Mouse (Mus musculus): Measurements from ENCODE around the gene P4ha1. TPM values are rescaled to one million over a fixed set of nuclear protein-coding genes. Genes with fewer than 3 reads are reported as not detected.

P4ha1 gene
- polyA plus RNA-seq, 1 experiment from 2014 or later: 46.6 TPM

DNA sequence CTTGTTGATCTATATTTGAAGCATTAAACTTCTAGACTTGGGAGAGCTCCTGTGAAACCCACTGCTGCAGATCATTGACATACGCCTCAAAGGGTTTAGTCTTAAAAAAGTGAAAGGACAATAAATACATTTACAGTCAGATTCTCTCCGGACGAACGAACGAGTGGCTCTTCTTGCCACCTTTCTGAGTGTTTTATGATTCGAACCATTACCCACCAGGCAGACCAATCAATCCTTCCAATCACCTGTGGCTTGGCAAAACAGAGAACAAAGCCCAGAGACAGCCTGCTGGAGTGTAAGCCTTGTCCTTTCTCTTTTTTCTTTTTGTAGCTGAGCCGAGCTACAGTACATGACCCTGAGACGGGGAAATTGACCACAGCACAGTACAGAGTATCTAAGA is 31.9 kb downstream of the P4ha1 start:
- Histone ChIP-seq H3K4me1 (ENCODE audit: control insufficient read depth in 2 of 2, insufficient read depth in 2 of 2, low read length in 2 of 2) (no peaks in the 10 kb centered on the region), H3K36me3 (ENCODE audit: control insufficient read depth, insufficient read depth, low read length) (peaks cover 85% of the 10 kb centered on the region), H3K9me3 (ENCODE audit: control insufficient read depth, low read length) (0 out of 2 replicates have a peak, but pooled peaks cover 3% of the 10 kb centered on the region), H3K27ac (replicated peaks in 1 of 2; ENCODE audit: control insufficient read depth in 1 of 2, insufficient read depth in 1 of 2, low read depth in 2 of 2, low read length in 2 of 2) (no peak overlapping the region), H3K9ac (ENCODE audit: low read length) (no peak overlapping the region), H3K4me3 (ENCODE audit: control insufficient read depth in 1 of 2, insufficient read depth in 1 of 2, low read depth in 1 of 2, low read length in 2 of 2) (no peak overlapping the region), H3K4me2 (ENCODE audit: low read length) (no peak overlapping the region), H3K27me3 (ENCODE audit: control insufficient read depth, insufficient read depth, low read length) (no peaks in the 10 kb centered on the region)
- WGBS: 91% methylated on average over 8 of the region's 8 CpGs
- ATAC-seq (ENCODE audit: insufficient number of reproducible peaks, insufficient read depth, low FRiP score, low read depth): no peak

GRCm38 (mm10) chr10:59358744-59359143 is 35.6 kb downstream of the P4ha1 start:
- Histone ChIP-seq H3K9ac (ENCODE audit: low read length) (no peak overlapping the region), H3K4me2 (ENCODE audit: low read length) (no peak overlapping the region), H3K27ac (replicated peaks in 1 of 2; ENCODE audit: control insufficient read depth in 1 of 2, insufficient read depth in 1 of 2, low read depth in 2 of 2, low read length in 2 of 2) (no peak overlapping the region), H3K36me3 (ENCODE audit: control insufficient read depth, insufficient read depth, low read length) (peaks cover 84% of the 10 kb centered on the region), H3K27me3 (ENCODE audit: control insufficient read depth, insufficient read depth, low read length) (no peaks in the 10 kb centered on the region), H3K4me3 (ENCODE audit: control insufficient read depth in 1 of 2, insufficient read depth in 1 of 2, low read depth in 1 of 2, low read length in 2 of 2) (no peak overlapping the region), H3K9me3 (ENCODE audit: control insufficient read depth, low read length) (no peaks in the 10 kb centered on the region), H3K4me1 (ENCODE audit: control insufficient read depth in 2 of 2, insufficient read depth in 2 of 2, low read length in 2 of 2) (no peaks in the 10 kb centered on the region)
- no peak for ATAC-seq (ENCODE audit: insufficient number of reproducible peaks, insufficient read depth, low FRiP score, low read depth)
- 90% methylated on average over 4 of the region's 4 CpGs for WGBS

- Histone ChIP-seq H3K36me3 (ENCODE audit: control insufficient read depth, insufficient read depth, low read length) (peaks cover 94% of the 10 kb centered on the region), H3K4me2 (ENCODE audit: low read length) (no peak overlapping the region), H3K4me3 (ENCODE audit: control insufficient read depth in 1 of 2, insufficient read depth in 1 of 2, low read depth in 1 of 2, low read length in 2 of 2) (no peak overlapping the region), H3K27ac (replicated peaks in 1 of 2; ENCODE audit: control insufficient read depth in 1 of 2, insufficient read depth in 1 of 2, low read depth in 2 of 2, low read length in 2 of 2) (no peak overlapping the region), H3K9me3 (ENCODE audit: control insufficient read depth, low read length) (no peaks in the 10 kb centered on the region), H3K4me1 (ENCODE audit: control insufficient read depth in 2 of 2, insufficient read depth in 2 of 2, low read length in 2 of 2) (no peaks in the 10 kb centered on the region), H3K9ac (ENCODE audit: low read length) (no peak overlapping the region), H3K27me3 (ENCODE audit: control insufficient read depth, insufficient read depth, low read length) (no peaks in the 10 kb centered on the region)
- WGBS: 76% methylated on average over 2 of the region's 2 CpGs
- no peak for ATAC-seq (ENCODE audit: insufficient number of reproducible peaks, insufficient read depth, low FRiP score, low read depth)
Observed at GRCm38 (mm10) chr10:59363208-59363607, 40.1 kb downstream of the P4ha1 start.

DNA sequence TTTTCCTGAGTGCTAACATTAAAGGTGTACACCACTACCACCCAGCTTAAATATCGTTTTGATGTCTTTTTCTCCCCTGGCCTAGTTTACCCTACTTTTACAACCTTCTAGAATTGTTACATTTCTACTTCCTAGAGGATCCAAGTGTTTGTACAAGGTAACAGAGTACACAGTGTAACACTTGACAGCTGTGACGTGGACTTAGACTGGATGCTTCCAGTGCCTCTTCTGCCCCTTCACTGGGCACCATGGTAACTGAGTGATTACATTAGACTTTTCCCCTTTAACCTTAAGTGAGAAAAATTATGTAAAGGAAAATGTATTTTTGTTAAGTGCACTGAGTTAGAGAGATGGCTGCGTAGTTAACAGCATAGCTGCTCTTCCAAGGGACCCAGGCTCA is 41.5 kb downstream of the P4ha1 start:
- no peak overlapping the region for H3K4me2 ChIP-seq (ENCODE audit: low read length)
- no peaks in the 10 kb centered on the region for H3K4me1 ChIP-seq (ENCODE audit: control insufficient read depth in 2 of 2, insufficient read depth in 2 of 2, low read length in 2 of 2)
- H3K9me3 ChIP-seq (ENCODE audit: control insufficient read depth, low read length): no peaks in the 10 kb centered on the region
- no peak overlapping the region for H3K27ac ChIP-seq (replicated peaks in 1 of 2; ENCODE audit: control insufficient read depth in 1 of 2, insufficient read depth in 1 of 2, low read depth in 2 of 2, low read length in 2 of 2)
- no peak overlapping the region for H3K4me3 ChIP-seq (ENCODE audit: control insufficient read depth in 1 of 2, insufficient read depth in 1 of 2, low read depth in 1 of 2, low read length in 2 of 2)
- no peak for ATAC-seq (ENCODE audit: insufficient number of reproducible peaks, insufficient read depth, low FRiP score, low read depth)
- 95% methylated on average over 3 of the region's 3 CpGs for WGBS
- no peak overlapping the region for H3K9ac ChIP-seq (ENCODE audit: low read length)
- peaks cover 98% of the 10 kb centered on the region for H3K36me3 ChIP-seq (ENCODE audit: control insufficient read depth, insufficient read depth, low read length)
- no peaks in the 10 kb centered on the region for H3K27me3 ChIP-seq (ENCODE audit: control insufficient read depth, insufficient read depth, low read length)

- Histone ChIP-seq H3K4me3 (ENCODE audit: control insufficient read depth in 1 of 2, insufficient read depth in 1 of 2, low read depth in 1 of 2, low read length in 2 of 2) (no peak overlapping the region), H3K4me2 (ENCODE audit: low read length) (no peak overlapping the region), H3K27ac (replicated peaks in 1 of 2; ENCODE audit: control insufficient read depth in 1 of 2, insufficient read depth in 1 of 2, low read depth in 2 of 2, low read length in 2 of 2) (no peak overlapping the region), H3K4me1 (ENCODE audit: control insufficient read depth in 2 of 2, insufficient read depth in 2 of 2, low read length in 2 of 2) (no peaks in the 10 kb centered on the region), H3K36me3 (ENCODE audit: control insufficient read depth, insufficient read depth, low read length) (peaks cover 99% of the 10 kb centered on the region), H3K9ac (ENCODE audit: low read length) (no peak overlapping the region), H3K27me3 (ENCODE audit: control insufficient read depth, insufficient read depth, low read length) (no peaks in the 10 kb centered on the region), H3K9me3 (ENCODE audit: control insufficient read depth, low read length) (no peaks in the 10 kb centered on the region)
- ATAC-seq (ENCODE audit: insufficient number of reproducible peaks, insufficient read depth, low FRiP score, low read depth): no peak; the same call in 1 of the 2 replicates
- WGBS: 84% methylated on average over 5 of the region's 5 CpGs
Observed at GRCm38 (mm10) chr10:59365804-59366589, 42.9 kb downstream of the P4ha1 start.

DNA sequence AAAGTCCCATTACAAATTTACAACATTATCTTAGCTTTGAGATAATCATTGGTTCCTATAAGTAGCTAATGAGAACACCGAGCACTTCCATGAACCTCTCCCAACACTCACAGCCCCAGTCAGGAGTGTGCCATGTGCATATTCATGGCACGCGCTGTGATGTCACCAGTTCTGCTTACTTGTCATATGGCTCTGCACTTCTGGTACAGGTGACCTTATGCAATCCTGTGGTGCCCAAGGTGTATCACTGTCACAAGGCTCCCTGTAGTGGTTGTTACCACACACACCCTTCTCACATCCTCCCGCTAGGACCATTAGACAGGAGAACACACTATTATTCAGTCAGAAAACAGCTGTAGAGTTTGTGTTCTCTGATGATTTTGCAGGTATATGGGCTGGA is 43.6 kb downstream of the P4ha1 start:
- Histone ChIP-seq H3K4me2 (ENCODE audit: low read length) (no peak overlapping the region), H3K9ac (ENCODE audit: low read length) (no peak overlapping the region), H3K36me3 (ENCODE audit: control insufficient read depth, insufficient read depth, low read length) (peaks cover 99% of the 10 kb centered on the region), H3K27me3 (ENCODE audit: control insufficient read depth, insufficient read depth, low read length) (no peaks in the 10 kb centered on the region), H3K4me1 (ENCODE audit: control insufficient read depth in 2 of 2, insufficient read depth in 2 of 2, low read length in 2 of 2) (no peaks in the 10 kb centered on the region), H3K9me3 (ENCODE audit: control insufficient read depth, low read length) (no peaks in the 10 kb centered on the region), H3K27ac (replicated peaks in 1 of 2; ENCODE audit: control insufficient read depth in 1 of 2, insufficient read depth in 1 of 2, low read depth in 2 of 2, low read length in 2 of 2) (no peak overlapping the region), H3K4me3 (ENCODE audit: control insufficient read depth in 1 of 2, insufficient read depth in 1 of 2, low read depth in 1 of 2, low read length in 2 of 2) (no peak overlapping the region)
- 94% methylated on average over 4 of the region's 4 CpGs for WGBS
- ATAC-seq (ENCODE audit: insufficient number of reproducible peaks, insufficient read depth, low FRiP score, low read depth): no peak

GRCm38 (mm10) chr10:59367206-59367605 is 44.1 kb downstream of the P4ha1 start:
- Histone ChIP-seq H3K4me1 (ENCODE audit: control insufficient read depth in 2 of 2, insufficient read depth in 2 of 2, low read length in 2 of 2) (no peaks in the 10 kb centered on the region), H3K36me3 (ENCODE audit: control insufficient read depth, insufficient read depth, low read length) (peaks cover 98% of the 10 kb centered on the region), H3K9me3 (ENCODE audit: control insufficient read depth, low read length) (no peaks in the 10 kb centered on the region), H3K4me3 (ENCODE audit: control insufficient read depth in 1 of 2, insufficient read depth in 1 of 2, low read depth in 1 of 2, low read length in 2 of 2) (no peak overlapping the region), H3K27ac (replicated peaks in 1 of 2; ENCODE audit: control insufficient read depth in 1 of 2, insufficient read depth in 1 of 2, low read depth in 2 of 2, low read length in 2 of 2) (no peak overlapping the region), H3K4me2 (ENCODE audit: low read length) (no peak overlapping the region), H3K27me3 (ENCODE audit: control insufficient read depth, insufficient read depth, low read length) (no peaks in the 10 kb centered on the region), H3K9ac (ENCODE audit: low read length) (no peak overlapping the region)
- ATAC-seq (ENCODE audit: insufficient number of reproducible peaks, insufficient read depth, low FRiP score, low read depth): no peak
- 85% methylated on average over 4 of the region's 4 CpGs for WGBS

DNA sequence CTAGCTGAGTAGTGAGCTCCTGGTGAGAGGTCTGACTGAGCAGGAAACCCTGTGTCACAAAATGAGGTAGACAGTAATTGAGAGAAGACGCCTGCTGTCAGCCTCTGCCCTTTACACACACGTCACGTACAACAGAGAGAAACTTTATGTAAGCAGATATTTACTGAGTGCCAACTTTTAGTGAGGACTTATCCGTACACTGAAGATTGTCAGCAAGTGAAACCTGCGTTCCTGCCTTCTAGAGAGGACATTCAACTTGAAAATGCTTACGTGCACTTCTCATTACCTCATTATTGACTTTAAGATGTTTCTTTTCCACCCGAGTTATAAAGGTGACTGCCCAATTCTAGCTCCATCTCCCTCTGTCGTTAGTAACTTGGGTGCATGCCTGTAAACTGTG is 45.6 kb downstream of the P4ha1 start:
- Histone ChIP-seq H3K9me3 (ENCODE audit: control insufficient read depth, low read length) (no peaks in the 10 kb centered on the region), H3K4me1 (ENCODE audit: control insufficient read depth in 2 of 2, insufficient read depth in 2 of 2, low read length in 2 of 2) (no peaks in the 10 kb centered on the region), H3K27ac (replicated peaks in 1 of 2; ENCODE audit: control insufficient read depth in 1 of 2, insufficient read depth in 1 of 2, low read depth in 2 of 2, low read length in 2 of 2) (no peak overlapping the region), H3K9ac (ENCODE audit: low read length) (no peak overlapping the region), H3K4me2 (ENCODE audit: low read length) (no peak overlapping the region), H3K36me3 (ENCODE audit: control insufficient read depth, insufficient read depth, low read length) (peaks cover 98% of the 10 kb centered on the region), H3K4me3 (ENCODE audit: control insufficient read depth in 1 of 2, insufficient read depth in 1 of 2, low read depth in 1 of 2, low read length in 2 of 2) (no peak overlapping the region), H3K27me3 (ENCODE audit: control insufficient read depth, insufficient read depth, low read length) (no peaks in the 10 kb centered on the region)
- ATAC-seq (ENCODE audit: insufficient number of reproducible peaks, insufficient read depth, low FRiP score, low read depth): no peak
- WGBS: 87% methylated on average over 8 of the region's 8 CpGs

Measured in heart, embryonic 14.5 days (tissue).